Mouse (Mus musculus) fat pad, adult 2 months (tissue): ENCODE data around the gene Skor1.

Experiments
- DNase-seq: peaks from one replicate; pipeline ENCODE4 v3.0.0-alpha.2; 2011; ENCODE audit warnings: low read depth, low spot score; ENCODE audit errors: extremely low read depth

Gene Skor1

GRCm38 (mm10) chr9:63150086-63150800 is 1.5 kb upstream of the Skor1 start:
- DNase-seq = no peak

GRCm38 (mm10) chr9:63149372-63149766 is 608 bp upstream of the Skor1 start:
- no peak for DNase-seq

GRCm38 (mm10) chr9:63147786-63148409 is 863 bp downstream of the Skor1 start:
- no peak for DNase-seq

- DNase-seq = no peak
These were observed 1.5 kb downstream of the Skor1 start for GRCm38 (mm10) chr9:63147296-63147695.

- DNase-seq = no peak
These were observed 1.9 kb downstream of the Skor1 start for GRCm38 (mm10) chr9:63146856-63147274.

- DNase-seq = no peak
These were observed 2.5 kb downstream of the Skor1 start for GRCm38 (mm10) chr9:63146126-63146855.

- no peak for DNase-seq
These were observed 3.3 kb downstream of the Skor1 start for GRCm38 (mm10) chr9:63145249-63146125.

GRCm38 (mm10) chr9:63144502-63145248 is 4.1 kb downstream of the Skor1 start:
- DNase-seq = no peak

- no peak for DNase-seq
These were observed 4.9 kb downstream of the Skor1 start for GRCm38 (mm10) chr9:63143641-63144501.

GRCm38 (mm10) chr9:63143227-63143626 is 5.5 kb downstream of the Skor1 start:
- DNase-seq = no peak

- no peak for DNase-seq
These were observed 6.3 kb downstream of the Skor1 start for GRCm38 (mm10) chr9:63142335-63143036.

GRCm38 (mm10) chr9:63141641-63142334 is 7.0 kb downstream of the Skor1 start:
- no peak for DNase-seq

GRCm38 (mm10) chr9:63140211-63140610 is 8.6 kb downstream of the Skor1 start:
- DNase-seq = no peak

- no peak for DNase-seq
These were observed 9.1 kb downstream of the Skor1 start for GRCm38 (mm10) chr9:63139661-63140060.

- no peak for DNase-seq
These were observed 10.2 kb downstream of the Skor1 start for GRCm38 (mm10) chr9:63138481-63138967.

GRCm38 (mm10) chr9:63137615-63137915 is 11.2 kb downstream of the Skor1 start:
- DNase-seq = no peak

- no peak for DNase-seq
These were observed 11.8 kb downstream of the Skor1 start for GRCm38 (mm10) chr9:63136756-63137614.
